ENCODE assay signal across 15 mouse cellular contexts in the genomic region with DNA sequence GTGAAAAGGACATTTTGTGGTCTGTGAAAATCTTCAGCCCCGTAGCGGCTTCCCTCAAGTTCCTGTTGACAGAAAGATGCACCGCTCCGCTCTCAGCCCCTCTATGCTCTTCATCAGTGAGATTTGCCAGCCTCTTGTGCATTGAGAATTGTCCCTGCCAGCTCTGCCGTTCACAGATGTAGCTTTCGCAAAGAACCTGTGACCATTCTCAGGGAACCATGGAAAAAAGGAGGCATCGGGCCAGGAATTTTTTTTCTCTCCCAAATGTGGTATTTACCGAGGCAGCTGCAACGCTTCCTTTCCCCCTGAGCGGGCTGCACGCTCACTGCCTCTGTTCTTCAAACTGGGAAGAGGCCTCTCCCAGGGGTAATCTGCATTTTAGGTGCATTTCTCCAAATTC.
DNase-seq lines count a peak whose midpoint lies in the region; ATAC-seq lines count a peak whose summit lies in the region.
"Had no signal": no experiment of that assay in that cellular context is flagged by ENCODE, and none has a peak within 500 bp of the region (broad histone marks: within the 10 kb centered on the region; RNA-seq: fewer than 3 reads in every experiment).

No protein-coding gene starts in this region.

- no peaks in the 10 kb centered on the region for H3K27me3 ChIP-seq in hindbrain, embryonic 15.5 days
- H3K27me3 ChIP-seq in hindbrain, embryonic 10.5 days (ENCODE audit: insufficient read depth, poor library complexity, severe bottlenecking): no peaks in the 10 kb centered on the region
- no peaks in the 10 kb centered on the region for H3K27me3 ChIP-seq in midbrain, embryonic 14.5 days (ENCODE audit: control insufficient read depth, insufficient read depth, low read length)
- no peaks in the 10 kb centered on the region; the same call in 1 of the 2 replicates for H3K27me3 ChIP-seq in midbrain, embryonic 11.5 days (ENCODE audit: control insufficient read depth, insufficient read depth, low read length)
- H3K27me3 ChIP-seq: embryonic facial prominence, embryonic 15.5 days; liver, embryonic 15.5 days had no signal

- H3K36me3 ChIP-seq in hindbrain, embryonic 15.5 days: no peaks in the 10 kb centered on the region
- no peaks in the 10 kb centered on the region for H3K36me3 ChIP-seq in hindbrain, embryonic 10.5 days
- H3K36me3 ChIP-seq in midbrain, embryonic 14.5 days (ENCODE audit: control insufficient read depth, insufficient read depth, low read length): no peaks in the 10 kb centered on the region
- H3K36me3 ChIP-seq in midbrain, embryonic 11.5 days (ENCODE audit: control insufficient read depth, insufficient read depth, low read length): no peaks in the 10 kb centered on the region
- H3K36me3 ChIP-seq: embryonic facial prominence, embryonic 15.5 days; liver, embryonic 15.5 days had no signal

- 44% methylated on average over 11 of the region's 11 CpGs for WGBS in hindbrain, embryonic 15.5 days
- WGBS in hindbrain, embryonic 10.5 days: 79% methylated on average over 11 of the region's 11 CpGs
- WGBS in midbrain, embryonic 14.5 days: 48% methylated on average over 11 of the region's 11 CpGs
- 72% methylated on average over 11 of the region's 11 CpGs for WGBS in midbrain, embryonic 11.5 days

- H3K9ac ChIP-seq in hindbrain, embryonic 15.5 days: no peak overlapping the region
- no peak overlapping the region for H3K9ac ChIP-seq in midbrain, embryonic 14.5 days (replicated peaks; ENCODE audit: low read length)
- H3K9ac ChIP-seq in midbrain, embryonic 11.5 days (ENCODE audit: low read length): no peak overlapping the region
- H3K9ac ChIP-seq: embryonic facial prominence, embryonic 15.5 days; liver, embryonic 15.5 days had no signal

- no peak for ATAC-seq in hindbrain, embryonic 15.5 days (ENCODE audit: low FRiP score, low read depth)
- no peak for ATAC-seq in midbrain, embryonic 14.5 days (ENCODE audit: low FRiP score, low TSS enrichment)
- no peak for ATAC-seq in midbrain, embryonic 11.5 days (ENCODE audit: low FRiP score)

- H3K9me3 ChIP-seq in hindbrain, embryonic 15.5 days: no peaks in the 10 kb centered on the region
- H3K9me3 ChIP-seq in hindbrain, embryonic 10.5 days: no peaks in the 10 kb centered on the region
- no peaks in the 10 kb centered on the region for H3K9me3 ChIP-seq in midbrain, embryonic 14.5 days (ENCODE audit: control insufficient read depth, low read length)
- H3K9me3 ChIP-seq in midbrain, embryonic 11.5 days (ENCODE audit: control insufficient read depth, low read length): peaks cover 2% of the 10 kb centered on the region; the same call in 1 of the 2 replicates
- H3K9me3 ChIP-seq: embryonic facial prominence, embryonic 15.5 days; liver, embryonic 15.5 days had no signal

- no peak overlapping the region for H3K4me2 ChIP-seq in hindbrain, embryonic 15.5 days
- H3K4me2 ChIP-seq in midbrain, embryonic 14.5 days (ENCODE audit: low read length): no peak overlapping the region
- no peak overlapping the region for H3K4me2 ChIP-seq in midbrain, embryonic 11.5 days
- H3K4me2 ChIP-seq: embryonic facial prominence, embryonic 15.5 days; liver, embryonic 15.5 days had no signal

- H3K4me3 ChIP-seq in hindbrain, embryonic 15.5 days: no peak overlapping the region
- no peak overlapping the region for H3K4me3 ChIP-seq in hindbrain, embryonic 10.5 days
- no peak overlapping the region for H3K4me3 ChIP-seq in midbrain, embryonic 14.5 days (replicated peaks; ENCODE audit: low read depth, low read length)
- no peak overlapping the region for H3K4me3 ChIP-seq in midbrain, embryonic 11.5 days (ENCODE audit: low read depth, low read length)
- H3K4me3 ChIP-seq: embryonic facial prominence, embryonic 15.5 days; liver, embryonic 15.5 days had no signal

- peaks cover 7% of the 10 kb centered on the region; the same call in 1 of the 2 replicates for H3K4me1 ChIP-seq in hindbrain, embryonic 15.5 days (replicated peaks)
- peaks cover 3% of the 10 kb centered on the region; the same call in 1 of the 2 replicates for H3K4me1 ChIP-seq in hindbrain, embryonic 10.5 days (replicated peaks)
- H3K4me1 ChIP-seq in midbrain, embryonic 14.5 days (ENCODE audit: control insufficient read depth, insufficient read depth, low read length): peaks cover 7% of the 10 kb centered on the region; the same call in 1 of the 2 replicates
- no peaks in the 10 kb centered on the region for H3K4me1 ChIP-seq in midbrain, embryonic 11.5 days (ENCODE audit: control insufficient read depth, insufficient read depth, low read length)
- H3K4me1 ChIP-seq: embryonic facial prominence, embryonic 15.5 days; liver, embryonic 15.5 days had no signal

- DNase-seq in cerebellum, postnatal 14 days: peak; percentile 17 to 25
- DNase-seq in cerebellum, adult 9-11 months: no peak
- DNase-seq in hindbrain, embryonic 10.5 days (ENCODE audit: low spot score): no peak
- DNase-seq in midbrain, embryonic 14.5 days: peak; percentile 50
- DNase-seq in midbrain, embryonic 11.5 days (ENCODE audit: low spot score, missing footprints): no peak
- DNase-seq in right cerebral cortex, postnatal 14 days: peak; percentile 9
- no peak for DNase-seq in testis, postnatal 10 days (ENCODE audit: low spot score)
- DNase-seq: adrenal gland, adult 8-10 months; heart, postnatal 36 days; kidney, adult 8-10 months; spleen, adult 18-20 months had no signal

- H3K27ac ChIP-seq in hindbrain, embryonic 15.5 days (replicated peaks): peak overlapping the region; percentile 29; the same call in 1 of the 2 replicates
- no peak overlapping the region for H3K27ac ChIP-seq in hindbrain, embryonic 10.5 days
- H3K27ac ChIP-seq in midbrain, embryonic 14.5 days (replicated peaks; ENCODE audit: low read depth, low read length): no peak overlapping the region
- no peak overlapping the region for H3K27ac ChIP-seq in midbrain, embryonic 11.5 days (ENCODE audit: low read depth, low read length)
- H3K27ac ChIP-seq: embryonic facial prominence, embryonic 15.5 days; liver, embryonic 15.5 days; macrophage had no signal

Comparison
In these comparisons a context has a peak if more than half of its experiments do, and no peak if none do; other contexts are left out.
1. DNase-seq: peak in cerebellum, postnatal 14 days (2 of 2), midbrain, embryonic 14.5 days (single experiment) and right cerebral cortex, postnatal 14 days (single experiment); none in cerebellum, adult 9-11 months (single experiment), hindbrain, embryonic 10.5 days (single experiment), midbrain, embryonic 11.5 days (single experiment) and testis, postnatal 10 days (single experiment).